Mouse (Mus musculus) gastrocnemius, adult 8-10 months (tissue): ENCODE data around the gene Spry1. TPM values are rescaled to one million over a fixed set of nuclear protein-coding genes. Genes with fewer than 3 reads are reported as not detected.

Source experiments
- DNase-seq, 2 experiments: peaks; one replicate each; pipeline ENCODE4 v3.0.0; 2022; ENCODE audit warnings: low spot score in 2 of 2
- total RNA-seq, 4 experiments: library from RNA; stranded (reverse); gene quantifications; 2 replicates each; pipeline ENCODE4 v1.2.4; 2022

The Spry1 gene
- total RNA-seq, 4 experiments from 2014 or later, result 10.9 to 18.4 (median 12.4) TPM

DNA sequence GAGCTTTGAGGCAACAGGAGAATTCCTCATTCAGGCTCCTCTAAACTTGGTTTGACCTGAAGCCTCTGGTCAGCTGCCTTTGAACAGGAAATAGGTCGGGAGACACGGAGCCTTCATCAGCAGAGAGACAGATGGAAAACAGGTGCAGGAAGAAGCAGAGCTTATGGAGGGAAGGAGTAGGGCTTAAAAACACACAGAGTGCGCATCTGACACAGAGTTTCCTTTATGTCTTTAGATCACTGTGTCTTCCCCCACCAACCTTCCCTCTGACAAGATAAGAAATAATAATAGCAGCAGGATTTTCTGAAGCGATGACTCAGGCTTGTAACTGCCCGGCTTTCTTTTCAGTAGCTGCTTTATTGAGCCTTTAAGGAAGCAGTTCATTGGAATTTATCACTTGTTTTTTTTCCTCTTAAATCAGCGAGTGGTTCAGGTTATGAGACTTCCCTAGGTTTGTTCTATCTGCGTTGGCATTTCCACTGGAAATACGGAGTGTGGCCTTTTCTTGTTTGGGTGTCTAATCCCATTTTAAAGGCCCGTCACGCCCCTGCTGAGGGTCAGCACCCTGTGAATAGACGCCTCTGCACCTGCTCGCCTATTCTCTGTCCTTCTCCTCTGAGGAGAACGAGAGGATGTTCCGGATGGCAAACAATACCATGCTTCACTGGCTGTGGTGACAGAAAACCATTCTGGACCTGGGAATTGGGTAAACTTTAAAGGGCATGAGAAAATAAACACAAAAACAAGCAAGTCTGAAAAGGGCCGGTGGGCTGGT lies 32.7 kb downstream of the Spry1 start:
- DNase-seq, result no peak

DNA sequence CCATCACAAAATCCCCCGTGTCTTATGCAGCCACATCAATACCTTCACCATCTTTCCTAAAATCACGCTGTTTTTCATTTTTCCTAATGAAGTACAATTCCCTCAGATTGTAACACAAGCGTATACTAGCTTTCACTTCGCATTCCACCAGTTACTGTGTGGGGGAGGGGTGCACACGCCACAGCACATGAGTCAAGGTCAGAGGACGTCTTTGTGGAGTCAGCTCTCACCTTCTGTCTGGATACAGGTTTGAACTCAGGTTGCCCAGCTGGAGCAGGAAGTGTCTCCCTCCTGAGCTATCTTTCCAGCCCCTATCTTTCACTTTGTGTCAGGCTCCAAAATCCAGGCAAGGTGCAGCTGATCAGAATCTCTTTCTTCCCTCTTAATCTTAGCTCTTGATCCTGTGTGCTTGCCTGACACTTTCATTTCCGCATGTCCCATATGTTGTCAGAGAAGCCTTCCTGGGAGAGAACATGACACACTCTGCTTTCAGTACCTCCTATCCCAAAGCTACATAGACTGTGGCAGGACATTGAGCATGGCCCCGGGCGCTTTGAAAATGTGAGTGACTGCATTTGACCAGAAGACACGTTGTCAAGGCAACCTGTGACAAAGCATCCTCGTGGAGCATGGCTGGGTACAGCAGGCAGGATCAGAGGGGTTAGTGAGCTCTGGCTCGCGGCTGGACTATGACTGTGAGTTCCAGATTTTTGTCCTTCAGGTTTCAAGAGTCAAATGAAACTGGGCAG lies 33.9 kb downstream of the Spry1 start:
- DNase-seq, result no peak

DNA sequence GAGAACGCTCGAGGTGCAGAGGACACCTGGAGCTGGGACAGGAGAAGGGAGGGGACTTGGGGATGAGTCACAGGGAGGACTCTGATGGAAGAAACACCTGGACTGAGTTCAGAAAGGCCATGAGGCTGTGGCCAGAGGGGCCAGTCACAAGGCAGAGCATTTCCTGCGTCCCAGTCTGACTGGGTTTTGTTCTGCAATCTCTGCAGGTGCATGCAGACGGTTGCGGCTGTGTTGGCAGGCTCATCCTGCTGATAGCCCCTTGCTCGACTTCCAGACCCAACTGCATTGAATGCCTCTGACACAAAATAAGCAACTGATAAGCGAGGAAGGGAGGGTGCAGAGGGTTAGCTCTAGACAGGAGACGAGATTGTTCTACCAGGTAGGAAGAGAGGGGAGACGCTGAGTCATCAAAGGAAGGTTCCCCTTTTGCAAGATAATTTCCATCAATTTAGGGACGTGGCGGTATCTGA lies 35.3 kb downstream of the Spry1 start:
- no peak for DNase-seq

DNA sequence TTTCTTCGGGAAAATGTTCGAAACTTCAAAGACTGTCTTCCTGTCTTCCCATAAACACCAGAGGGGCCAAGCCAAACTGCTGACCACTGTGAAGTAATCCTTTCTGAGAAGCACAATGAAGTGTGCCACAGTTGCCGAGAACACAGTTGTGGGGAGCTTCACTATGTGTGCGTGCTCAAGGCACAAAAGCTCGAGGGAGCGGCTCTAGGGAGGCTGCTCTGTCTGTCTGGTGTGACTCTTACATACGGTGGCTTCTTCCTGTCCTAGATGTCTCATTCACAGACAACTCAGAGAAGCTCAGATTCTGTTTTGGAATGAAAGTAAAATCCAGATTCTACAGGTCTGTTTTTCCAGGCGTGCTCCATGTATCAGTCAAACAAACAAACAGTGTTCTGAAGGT lies 36.5 kb downstream of the Spry1 start:
- DNase-seq, result no peak

DNA sequence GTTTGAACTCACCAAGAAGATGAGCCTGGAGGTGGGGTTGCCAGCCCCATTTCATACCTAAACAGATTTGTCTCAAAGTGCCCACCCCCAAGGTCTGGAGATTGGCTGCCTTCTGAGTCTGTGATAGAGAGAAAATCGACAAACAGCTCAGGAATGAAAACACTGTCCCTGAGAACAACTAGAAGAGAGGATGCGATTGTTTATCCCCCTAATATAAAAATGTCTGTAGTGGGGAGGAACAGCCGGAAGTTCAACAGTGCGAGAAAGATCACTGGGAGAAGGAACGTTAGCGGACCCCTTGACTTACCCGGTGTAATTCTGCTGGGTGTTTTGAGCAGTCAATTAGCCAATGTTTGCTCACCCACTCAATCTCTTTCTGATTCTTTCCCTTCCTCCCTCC lies 46.5 kb downstream of the Spry1 start:
- DNase-seq, result no peak

DNA sequence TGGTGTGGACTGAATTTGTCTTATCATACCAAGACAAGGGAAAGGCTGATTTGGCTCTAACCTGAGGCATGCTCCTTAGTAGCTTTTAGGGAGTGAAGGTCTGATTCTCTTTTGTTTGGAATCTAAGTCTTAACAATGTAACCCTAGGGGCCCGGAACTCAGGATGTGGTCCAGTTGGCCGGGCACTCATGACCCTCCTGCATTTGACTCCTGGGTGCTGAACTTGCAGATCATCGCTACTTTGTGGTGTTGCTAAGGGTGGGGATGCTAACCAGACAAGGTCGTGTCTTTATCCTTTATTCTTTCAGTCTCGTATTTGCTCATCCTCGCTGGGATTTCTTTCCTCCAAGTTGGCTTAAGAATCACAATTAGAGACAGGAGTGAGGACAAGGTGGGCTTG lies 47.0 kb downstream of the Spry1 start:
- no peak for DNase-seq

DNA sequence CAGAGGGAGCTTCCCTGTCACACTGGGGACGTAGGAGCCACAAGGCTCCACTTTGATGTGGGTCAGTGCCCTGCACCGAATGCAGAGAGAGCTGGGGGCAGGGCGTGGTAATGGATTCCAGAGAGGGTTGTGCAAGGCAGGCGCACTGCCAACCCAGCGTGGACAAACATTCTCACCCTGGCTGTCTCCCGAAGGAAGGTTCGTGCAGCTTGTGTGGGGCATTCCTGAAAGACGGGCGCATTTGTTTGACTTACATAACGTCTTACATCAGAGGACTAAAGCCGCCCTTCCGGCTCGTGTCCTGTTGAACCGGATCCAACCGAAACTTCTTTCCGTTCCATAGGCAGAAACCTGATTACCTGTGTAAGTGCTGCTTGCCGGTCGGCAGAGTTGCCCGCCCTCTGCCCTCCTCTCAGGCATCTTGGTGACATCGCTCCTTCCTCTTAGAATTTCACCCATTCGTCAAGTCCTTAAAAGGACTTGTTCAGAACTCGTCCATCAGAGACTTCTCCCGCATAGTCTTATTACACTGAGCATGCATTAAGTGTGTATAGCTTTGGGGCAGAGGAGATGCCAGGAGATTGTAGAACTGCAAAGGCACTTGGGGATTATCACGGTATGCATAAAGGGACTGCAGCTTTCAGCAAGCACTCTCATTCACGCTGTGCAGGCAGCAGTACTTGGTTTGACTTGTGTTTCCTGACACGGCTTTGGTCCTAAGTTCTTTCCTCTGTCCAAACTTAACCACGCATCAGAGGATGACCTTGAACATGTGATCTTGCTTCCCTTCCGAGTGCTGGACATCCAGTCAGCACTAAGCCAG lies 47.6 kb downstream of the Spry1 start:
- DNase-seq, result peak; percentile 41 to 49

DNA sequence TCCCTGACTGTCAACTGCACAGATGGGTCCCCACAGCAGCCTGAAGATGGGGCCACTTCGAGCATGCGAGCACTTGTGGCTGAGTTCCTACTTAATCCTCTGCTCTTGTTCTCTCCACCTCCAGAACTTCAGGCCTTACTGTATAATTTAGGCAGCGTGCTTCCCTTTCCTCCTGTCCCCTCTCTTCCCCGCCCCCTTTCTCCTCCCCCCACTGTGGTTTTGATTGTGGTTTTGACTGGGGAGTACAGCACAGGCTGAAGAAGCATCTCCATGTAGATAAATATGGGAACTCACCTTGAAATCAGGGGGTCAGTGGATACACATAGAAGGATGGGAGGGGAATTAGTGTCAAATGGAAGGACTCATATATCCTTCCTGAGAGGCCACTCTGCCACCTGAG lies 53.2 kb downstream of the Spry1 start:
- DNase-seq, result no peak

DNA sequence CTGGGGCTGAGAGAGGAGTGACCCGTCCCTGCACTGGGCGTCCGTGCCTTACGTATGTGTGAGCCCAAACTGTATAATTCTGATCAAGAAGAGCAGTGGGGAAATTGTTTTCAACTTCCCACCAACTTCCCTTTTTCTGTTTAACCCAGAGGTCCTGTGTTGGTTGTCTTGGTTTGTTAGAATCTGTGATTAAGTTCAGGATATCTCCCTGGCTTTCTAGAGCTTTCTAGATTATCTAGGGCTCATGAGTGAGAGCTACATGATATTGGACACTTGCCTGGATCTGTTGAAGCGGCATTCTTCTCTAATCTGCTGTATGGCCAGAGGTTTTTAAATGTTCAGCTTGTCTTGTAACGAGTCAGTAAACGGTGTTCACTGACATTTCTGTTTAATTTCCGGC lies 53.8 kb downstream of the Spry1 start:
- no peak for DNase-seq

Other genes starting within 250 kb of the Spry1 start
- gene Spata5, start 220.1 kb upstream of the Spry1 start, total RNA-seq, result 10 to 100 TPM; 10.2 to 12.4 (median 11.6) TPM
- gene Nudt6, start 219.7 kb upstream of the Spry1 start, total RNA-seq, result 10 to 100 TPM; 24.8 to 33.1 (median 31.6) TPM
- under 1 TPM in 1 of 4 experiments, not detected in 3; 0.45 TPM for gene Gm5148, start 84.5 kb downstream of the Spry1 start, total RNA-seq